Mouse (Mus musculus) duodenum, adult 2 months (tissue): ENCODE measurements around the gene Nrap. TPM values are rescaled to one million over a fixed set of nuclear protein-coding genes. Genes with fewer than 3 reads are reported as not detected.

Experiments
- polyA plus RNA-seq: library from polyadenylated mRNA; depleted of rRNA; stranded (reverse); fragments of >200 nt; gene quantifications from 2 replicates; pipeline ENCODE4 v1.2.3, GENCODE M21; 2012; ENCODE audit warnings: low replicate concordance; rRNA removed

Nrap gene
- polyA plus RNA-seq: 0.47 and 1.00 TPM in 2 replicates

GRCm38 (mm10) chr19:56389879-56390278 is at the start of gene Nrap:
Gene Nrap (minus strand): TSS chr19:56390037.

GRCm38 (mm10) chr19:56396669-56397621 is 7.1 kb upstream of the Nrap start, which contains the start of gene Casp7:
Gene Casp7 (plus strand): TSS chr19:56397129.

GRCm38 (mm10) chr19:56286866-56287265 is 103.0 kb downstream of the Nrap start, which contains the start of gene Habp2:
Gene Habp2 (plus strand): TSS chr19:56287137.

Other genes starting within 250 kb of the Nrap start
- gene Habp2, start 102.9 kb downstream of the Nrap start, polyA plus RNA-seq: 10.2 and 68.9 TPM in 2 replicates
- 58.9 and 109 TPM in 2 replicates for gene Casp7, start 7.1 kb upstream of the Nrap start, polyA plus RNA-seq
- 0.13 and 0.67 TPM in 2 replicates for gene Plekhs1, start 71.6 kb upstream of the Nrap start, polyA plus RNA-seq
- 1.8 and 2.1 TPM in 2 replicates for gene Dclre1a, start 158.2 kb upstream of the Nrap start, polyA plus RNA-seq
- gene Nhlrc2, start 158.2 kb upstream of the Nrap start, polyA plus RNA-seq: 3.2 and 3.4 TPM in 2 replicates